Mouse (Mus musculus): ENCODE results near the gene Pex16. TPM values are rescaled to one million over a fixed set of nuclear protein-coding genes. Genes with fewer than 3 reads are reported as not detected.

Gene Pex16
- 42.8 and 47.4 TPM in 2 replicates for polyA plus RNA-seq (2012; rRNA removed)

DNA sequence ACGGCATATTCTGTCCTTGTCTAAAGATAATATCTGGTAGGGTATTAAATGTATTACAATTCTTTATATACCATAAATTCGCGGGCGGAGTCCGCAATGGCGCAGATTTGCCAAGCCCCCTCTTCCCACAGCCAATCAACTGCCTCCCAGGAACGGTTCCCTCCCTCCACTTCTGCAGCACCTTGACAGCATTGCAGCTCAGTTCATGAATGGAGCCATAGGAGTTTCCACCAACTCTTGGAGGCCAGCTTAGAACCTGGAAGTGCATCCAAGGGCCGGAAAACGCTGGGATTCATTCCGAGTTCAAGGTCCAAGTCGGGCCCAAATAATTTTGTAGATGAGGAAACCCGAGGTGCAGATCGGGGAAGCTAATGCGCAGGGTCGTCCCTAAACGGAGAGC is at the start of gene Pex16, which contains the start of gene Large2:
Gene Pex16, plus strand, starts transcription at position 163 of the 400 bp plus-strand sequence.
Gene Large2, minus strand, starts transcription at position 356 of the 400 bp plus-strand sequence.
- DNase-seq: no peak
- TF ChIP-seq CTCF (IDR thresholded peaks at IDR 0.05; ENCODE audit: insufficient read depth, low read length) (no peak), POLR2A (IDR thresholded peaks at IDR 0.05; ENCODE audit: borderline replicate concordance, extremely low read depth, low read depth, low read length) (no peak)
- Histone ChIP-seq H3K4me1 (ENCODE audit: control insufficient read depth, insufficient read depth, low read length) (peaks cover 12% of the 10 kb centered on the region), H3K4me3 (replicated peaks; ENCODE audit: extremely low read depth, low read depth, low read length) (peak within 1 kb of the TSS; percentile 70)
- WGBS: 2% methylated on average over 16 of the region's 16 CpGs

DNA sequence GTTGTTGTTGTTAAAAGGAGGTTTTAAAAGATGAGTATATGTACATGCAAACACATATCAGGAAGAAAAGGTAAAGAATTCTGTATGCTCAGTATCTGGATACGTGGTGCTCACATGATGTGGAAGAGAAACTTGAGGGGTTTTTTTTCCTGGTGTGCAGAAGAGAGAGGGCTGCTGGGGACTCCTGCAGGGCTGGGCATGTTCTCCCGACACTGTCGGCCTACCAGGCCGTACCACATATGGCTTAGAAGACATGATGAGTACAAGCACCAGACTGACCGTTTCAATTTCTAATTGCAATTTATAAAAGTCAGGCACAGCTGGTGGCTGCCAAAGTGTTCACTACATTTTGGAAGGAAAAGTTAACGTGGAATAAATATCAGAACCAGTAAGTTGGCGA is 48.8 kb upstream of the Pex16 start:
- no peak for DNase-seq
- no peak for TF ChIP-seq POLR2A (IDR thresholded peaks at IDR 0.05; ENCODE audit: borderline replicate concordance, extremely low read depth, low read depth, low read length)
- no peak for TF ChIP-seq CTCF (IDR thresholded peaks at IDR 0.05; ENCODE audit: insufficient read depth, low read length)
- H3K4me1 ChIP-seq (ENCODE audit: control insufficient read depth, insufficient read depth, low read length): no peaks in the 10 kb centered on the region
- WGBS: 83% methylated on average over 7 of the region's 7 CpGs
- H3K4me3 ChIP-seq (replicated peaks; ENCODE audit: extremely low read depth, low read depth, low read length): no peak overlapping the region

DNA sequence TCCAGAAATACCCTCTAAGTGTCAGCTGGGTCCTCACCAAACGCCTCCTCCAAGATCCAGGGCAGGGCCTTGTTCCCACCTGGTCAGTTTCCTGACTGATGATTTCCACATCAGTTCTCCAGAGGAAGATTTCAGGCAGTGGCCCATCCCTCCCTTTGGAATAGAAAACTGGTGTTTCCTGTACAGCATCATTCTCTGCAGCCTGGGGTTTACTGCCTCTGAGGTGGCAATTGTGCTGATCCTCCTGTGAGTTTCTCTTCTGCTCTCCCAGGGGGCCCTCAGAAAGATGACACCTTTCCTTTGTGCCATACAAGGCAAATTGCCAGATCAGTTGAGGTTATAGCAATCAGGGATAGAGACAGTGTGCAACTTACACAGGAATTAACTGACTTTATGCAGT is 48.3 kb upstream of the Pex16 start:
- Histone ChIP-seq H3K4me1 (ENCODE audit: control insufficient read depth, insufficient read depth, low read length) (no peaks in the 10 kb centered on the region), H3K4me3 (replicated peaks; ENCODE audit: extremely low read depth, low read depth, low read length) (no peak overlapping the region)
- DNase-seq: no peak
- WGBS: 72% methylated on average over 1 of the region's 1 CpGs
- TF ChIP-seq POLR2A (IDR thresholded peaks at IDR 0.05; ENCODE audit: borderline replicate concordance, extremely low read depth, low read depth, low read length) (no peak), CTCF (IDR thresholded peaks at IDR 0.05; ENCODE audit: insufficient read depth, low read length) (no peak)

DNA sequence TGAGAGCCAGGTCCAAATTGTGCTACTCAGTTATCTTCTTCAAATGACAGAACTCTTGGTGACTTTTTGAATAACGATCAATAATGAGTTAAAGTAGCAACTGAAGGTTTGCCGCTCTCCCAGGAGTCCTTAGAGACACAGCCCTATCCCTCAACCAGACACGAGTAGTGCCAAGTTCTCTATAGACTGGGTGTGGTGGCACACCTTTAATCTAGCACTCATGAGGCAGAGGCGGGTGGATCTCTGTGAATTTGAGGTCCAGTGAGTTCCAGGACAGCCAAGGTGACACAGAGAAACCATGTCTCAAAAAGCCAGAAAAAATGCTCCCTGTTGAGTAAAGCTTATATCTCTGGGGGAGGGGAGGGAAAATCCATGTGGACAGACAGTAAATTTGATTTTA is 46.9 kb upstream of the Pex16 start:
- no peak for TF ChIP-seq CTCF (IDR thresholded peaks at IDR 0.05; ENCODE audit: insufficient read depth, low read length)
- no peak for TF ChIP-seq POLR2A (IDR thresholded peaks at IDR 0.05; ENCODE audit: borderline replicate concordance, extremely low read depth, low read depth, low read length)
- 93% methylated on average over 4 of the region's 4 CpGs for WGBS
- no peak overlapping the region for H3K4me3 ChIP-seq (replicated peaks; ENCODE audit: extremely low read depth, low read depth, low read length)
- no peaks in the 10 kb centered on the region for H3K4me1 ChIP-seq (ENCODE audit: control insufficient read depth, insufficient read depth, low read length)
- no peak for DNase-seq

DNA sequence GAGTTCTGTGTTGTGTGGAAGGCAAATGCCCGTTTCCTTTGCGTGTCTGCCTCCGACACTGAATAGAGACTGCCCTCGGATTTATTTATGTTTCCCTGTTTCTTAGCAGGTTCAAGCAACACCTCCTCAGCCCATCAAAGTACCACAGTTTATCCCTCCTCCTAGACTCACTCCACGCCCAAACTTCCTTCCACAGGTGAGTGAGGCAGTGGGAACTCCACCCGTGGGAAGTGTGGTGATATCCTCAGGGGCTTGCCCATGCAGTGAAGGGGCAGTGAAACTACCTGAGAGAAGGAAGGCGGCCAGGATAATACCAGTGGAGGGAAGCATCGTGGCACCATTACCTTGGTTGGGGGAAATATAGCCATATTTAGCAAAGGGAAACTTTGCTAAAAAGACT is 46.3 kb upstream of the Pex16 start:
- TF ChIP-seq CTCF (IDR thresholded peaks at IDR 0.05; ENCODE audit: insufficient read depth, low read length): no peak
- no peak for TF ChIP-seq POLR2A (IDR thresholded peaks at IDR 0.05; ENCODE audit: borderline replicate concordance, extremely low read depth, low read depth, low read length)
- no peak for DNase-seq
- H3K4me3 ChIP-seq (replicated peaks; ENCODE audit: extremely low read depth, low read depth, low read length): no peak overlapping the region
- 84% methylated on average over 8 of the region's 8 CpGs for WGBS
- H3K4me1 ChIP-seq (ENCODE audit: control insufficient read depth, insufficient read depth, low read length): no peaks in the 10 kb centered on the region

DNA sequence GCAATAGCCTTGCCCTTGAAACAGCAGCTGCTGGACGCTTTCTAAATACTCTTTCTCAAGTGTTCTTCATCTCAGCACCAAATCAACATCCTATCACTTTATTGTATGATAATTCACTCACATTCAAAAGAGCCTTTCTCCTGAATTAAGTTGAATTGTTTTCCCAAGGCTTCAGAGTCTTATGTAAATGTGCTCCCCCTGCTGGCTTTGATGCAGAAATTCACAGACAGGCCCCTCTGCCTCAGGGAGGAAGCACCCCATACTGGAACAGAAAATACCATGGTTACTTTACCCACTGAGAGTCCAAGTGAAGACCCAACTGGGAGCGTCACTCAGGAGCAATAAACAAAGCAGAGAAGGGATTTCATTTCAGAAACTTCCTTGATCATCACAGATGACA is 43.6 kb upstream of the Pex16 start:
- H3K4me1 ChIP-seq (ENCODE audit: control insufficient read depth, insufficient read depth, low read length): no peaks in the 10 kb centered on the region
- DNase-seq: peak; percentile 22
- 53% methylated on average over 2 of the region's 2 CpGs for WGBS
- TF ChIP-seq CTCF (IDR thresholded peaks at IDR 0.05; ENCODE audit: insufficient read depth, low read length): peak; percentile 56
- no peak for TF ChIP-seq POLR2A (IDR thresholded peaks at IDR 0.05; ENCODE audit: borderline replicate concordance, extremely low read depth, low read depth, low read length)
- no peak overlapping the region for H3K4me3 ChIP-seq (replicated peaks; ENCODE audit: extremely low read depth, low read depth, low read length)

DNA sequence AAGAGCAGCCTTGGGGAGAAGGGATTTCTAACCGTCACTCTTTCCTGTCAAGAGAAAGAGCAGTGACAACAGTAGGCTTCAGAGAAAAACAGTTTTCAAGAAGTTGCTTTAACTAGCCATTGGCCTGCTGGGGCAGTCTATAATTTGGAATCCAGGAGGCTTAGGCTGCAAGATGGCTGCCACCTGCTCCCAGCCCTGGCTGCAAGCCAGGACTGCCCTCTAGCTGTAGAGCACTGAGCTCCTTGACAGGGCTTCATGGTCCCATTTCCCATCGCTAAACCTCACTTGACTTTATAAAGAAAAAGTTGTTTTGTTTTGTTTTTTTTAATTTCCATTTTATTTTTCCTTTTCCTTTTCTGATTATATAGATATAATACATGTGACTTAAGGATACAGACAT is 43.1 kb upstream of the Pex16 start:
- 80% methylated on average over 2 of the region's 2 CpGs for WGBS
- Histone ChIP-seq H3K4me3 (replicated peaks; ENCODE audit: extremely low read depth, low read depth, low read length) (no peak overlapping the region), H3K4me1 (ENCODE audit: control insufficient read depth, insufficient read depth, low read length) (no peaks in the 10 kb centered on the region)
- TF ChIP-seq POLR2A (IDR thresholded peaks at IDR 0.05; ENCODE audit: borderline replicate concordance, extremely low read depth, low read depth, low read length): no peak
- TF ChIP-seq CTCF (IDR thresholded peaks at IDR 0.05; ENCODE audit: insufficient read depth, low read length): no peak
- no peak for DNase-seq

DNA sequence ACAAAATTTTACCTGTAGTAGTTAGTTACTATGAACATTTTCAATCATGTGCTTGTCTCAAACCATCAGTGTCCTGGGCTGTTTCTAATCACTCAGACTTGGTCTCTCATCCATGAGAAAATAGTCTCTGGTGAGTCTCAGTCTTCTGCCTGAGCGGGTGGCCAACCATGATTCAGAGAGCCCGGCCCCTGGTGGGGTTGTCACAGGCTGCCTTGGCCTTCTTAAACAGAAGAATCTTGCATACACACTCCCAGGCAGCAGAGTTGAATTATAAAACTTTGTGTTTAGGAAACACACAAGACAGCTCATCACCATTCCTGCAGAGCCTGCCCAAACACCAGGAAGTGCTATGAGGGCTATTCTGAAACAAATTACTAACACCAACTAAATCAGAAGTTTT is 42.6 kb upstream of the Pex16 start:
- TF ChIP-seq POLR2A (IDR thresholded peaks at IDR 0.05; ENCODE audit: borderline replicate concordance, extremely low read depth, low read depth, low read length) (no peak), CTCF (IDR thresholded peaks at IDR 0.05; ENCODE audit: insufficient read depth, low read length) (no peak)
- WGBS: 95% methylated on average over 2 of the region's 2 CpGs

DNA sequence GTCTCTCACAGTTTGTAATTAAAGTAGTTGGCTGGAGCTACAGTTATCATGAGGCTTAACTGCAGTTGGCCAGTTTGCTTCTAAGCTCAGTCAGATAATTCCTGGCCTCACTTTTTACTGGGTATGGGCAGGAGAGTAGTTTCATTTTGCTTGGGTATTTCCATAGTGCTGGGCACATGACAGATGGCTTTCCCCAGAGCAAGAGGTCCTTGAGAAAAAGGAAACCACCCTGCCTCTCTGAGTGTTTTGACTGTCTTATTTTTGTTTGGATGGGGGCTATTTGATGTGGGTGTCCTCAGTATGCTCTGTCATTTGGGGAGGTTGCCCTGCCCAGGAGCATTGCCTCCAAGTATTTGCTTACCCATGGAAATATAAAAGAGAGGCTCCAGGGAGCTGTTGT is 32.1 kb upstream of the Pex16 start:
- H3K4me3 ChIP-seq (replicated peaks; ENCODE audit: extremely low read depth, low read depth, low read length): no peak overlapping the region
- TF ChIP-seq POLR2A (IDR thresholded peaks at IDR 0.05; ENCODE audit: borderline replicate concordance, extremely low read depth, low read depth, low read length) (no peak), CTCF (IDR thresholded peaks at IDR 0.05; ENCODE audit: insufficient read depth, low read length) (no peak)
- DNase-seq: no peak
- H3K4me1 ChIP-seq (ENCODE audit: control insufficient read depth, insufficient read depth, low read length): no peaks in the 10 kb centered on the region

More for the DNA sequence above, 42.6 kb upstream of the Pex16 start:
- no peaks in the 10 kb centered on the region for H3K4me1 ChIP-seq (ENCODE audit: control insufficient read depth, insufficient read depth, low read length)
- no peak for DNase-seq
- no peak overlapping the region for H3K4me3 ChIP-seq (replicated peaks; ENCODE audit: extremely low read depth, low read depth, low read length)

DNA sequence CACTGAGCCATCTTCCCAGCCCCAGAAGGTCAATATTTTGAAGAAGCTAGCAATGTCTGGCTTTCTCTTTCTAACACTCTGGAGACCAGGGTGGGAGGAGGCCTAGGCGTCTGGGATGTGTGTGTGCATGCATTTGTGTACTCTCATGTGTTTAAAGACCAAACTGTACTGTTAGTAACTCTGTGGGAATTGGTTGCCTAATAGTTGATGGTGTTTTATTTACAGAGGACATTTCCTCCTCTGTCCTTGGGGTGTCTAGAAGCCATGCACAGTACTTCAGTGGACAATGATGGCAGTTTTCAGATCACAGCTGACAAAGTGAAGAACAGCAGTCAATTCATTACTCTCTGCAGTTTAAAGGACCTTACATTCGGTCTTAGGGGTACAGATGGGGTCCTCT is 27.3 kb upstream of the Pex16 start:
- Histone ChIP-seq H3K4me3 (replicated peaks; ENCODE audit: extremely low read depth, low read depth, low read length) (no peak overlapping the region), H3K4me1 (ENCODE audit: control insufficient read depth, insufficient read depth, low read length) (no peaks in the 10 kb centered on the region)
- 85% methylated on average over 2 of the region's 2 CpGs for WGBS
- TF ChIP-seq POLR2A (IDR thresholded peaks at IDR 0.05; ENCODE audit: borderline replicate concordance, extremely low read depth, low read depth, low read length): no peak
- TF ChIP-seq CTCF (IDR thresholded peaks at IDR 0.05; ENCODE audit: insufficient read depth, low read length): no peak
- DNase-seq: no peak
